Mouse (Mus musculus): ENCODE measurements at regions not wholly inside any gene's neighbourhood (a gene's known extent, or its start where the extent isn't known, plus 50 kb on each side); places are given as distances from the start of the nearest gene placed in this dataset.

- Histone ChIP-seq H3K4me3 (replicated peaks) (no peak overlapping the region), H3K27ac (no peak overlapping the region), H3K36me3 (no peaks in the 10 kb centered on the region), H3K9me3 (no peaks in the 10 kb centered on the region), H3K4me1 (no peaks in the 10 kb centered on the region), H3K27me3 (replicated peaks) (no peaks in the 10 kb centered on the region), H3K9ac (no peak overlapping the region), H3K4me2 (no peak overlapping the region)
- 64% methylated on average over 10 of the region's 10 CpGs for WGBS
- ATAC-seq (ENCODE audit: insufficient read depth, low FRiP score, low read depth) = peak; percentile 78
These were observed 1122.3 kb upstream of the Cited2 start for GRCm38 (mm10) chr10:16600551-16601224.

GRCm38 (mm10) chr10:16601225-16601595 is 1121.8 kb upstream of the Cited2 start:
- Histone ChIP-seq H3K4me3 (replicated peaks) (no peak overlapping the region), H3K27me3 (replicated peaks) (no peaks in the 10 kb centered on the region), H3K4me1 (no peaks in the 10 kb centered on the region), H3K27ac (no peak overlapping the region), H3K9me3 (no peaks in the 10 kb centered on the region), H3K36me3 (no peaks in the 10 kb centered on the region), H3K9ac (no peak overlapping the region), H3K4me2 (no peak overlapping the region)
- WGBS = 27% methylated on average over 1 of the region's 1 CpGs
- peak; percentile 39; the same call in 1 of the 2 replicates for ATAC-seq (ENCODE audit: insufficient read depth, low FRiP score, low read depth)

- H3K36me3 ChIP-seq = no peaks in the 10 kb centered on the region
- H3K4me3 ChIP-seq (replicated peaks) = no peak overlapping the region
- ATAC-seq (ENCODE audit: insufficient read depth, low FRiP score, low read depth) = no peak
- H3K4me1 ChIP-seq = no peaks in the 10 kb centered on the region
- H3K27me3 ChIP-seq (replicated peaks) = no peaks in the 10 kb centered on the region
- H3K27ac ChIP-seq = no peak overlapping the region
- 79% methylated on average over 3 of the region's 3 CpGs for WGBS
- no peak overlapping the region for H3K9ac ChIP-seq
- H3K9me3 ChIP-seq = no peaks in the 10 kb centered on the region
- no peak overlapping the region for H3K4me2 ChIP-seq
These were observed 1114.7 kb upstream of the Cited2 start for GRCm38 (mm10) chr10:16608339-16608738.

- Histone ChIP-seq H3K9me3 (no peaks in the 10 kb centered on the region), H3K9ac (no peak overlapping the region), H3K4me2 (no peak overlapping the region), H3K36me3 (no peaks in the 10 kb centered on the region), H3K27me3 (replicated peaks) (no peaks in the 10 kb centered on the region), H3K4me1 (no peaks in the 10 kb centered on the region), H3K27ac (no peak overlapping the region), H3K4me3 (replicated peaks) (no peak overlapping the region)
- ATAC-seq (ENCODE audit: insufficient read depth, low FRiP score, low read depth) = no peak
- 90% methylated on average over 2 of the region's 2 CpGs for WGBS
These were observed 1104.3 kb upstream of the Cited2 start for GRCm38 (mm10) chr10:16618752-16619151.

- Histone ChIP-seq H3K4me1 (no peaks in the 10 kb centered on the region), H3K9me3 (no peaks in the 10 kb centered on the region), H3K9ac (no peak overlapping the region)
These were observed 1103.4 kb upstream of the Cited2 start for GRCm38 (mm10) chr10:16619584-16619983.

GRCm38 (mm10) chr10:16620804-16621559 is 1102.0 kb upstream of the Cited2 start:
- H3K27ac ChIP-seq = no peak overlapping the region
- no peaks in the 10 kb centered on the region for H3K27me3 ChIP-seq (replicated peaks)
- no peaks in the 10 kb centered on the region for H3K4me1 ChIP-seq
- no peaks in the 10 kb centered on the region for H3K9me3 ChIP-seq
- H3K36me3 ChIP-seq = no peaks in the 10 kb centered on the region
- H3K4me3 ChIP-seq (replicated peaks) = no peak overlapping the region
- no peak overlapping the region for H3K9ac ChIP-seq
- ATAC-seq (ENCODE audit: insufficient read depth, low FRiP score, low read depth) = no peak
- no peak overlapping the region for H3K4me2 ChIP-seq
- 75% methylated on average over 6 of the region's 6 CpGs for WGBS

More at GRCm38 (mm10) chr10:16619584-16619983, 1103.4 kb upstream of the Cited2 start:
- H3K27ac ChIP-seq = no peak overlapping the region
- no peak overlapping the region for H3K4me3 ChIP-seq (replicated peaks)
- ATAC-seq (ENCODE audit: insufficient read depth, low FRiP score, low read depth) = no peak
- WGBS = 92% methylated on average over 2 of the region's 2 CpGs
- H3K36me3 ChIP-seq = no peaks in the 10 kb centered on the region
- H3K27me3 ChIP-seq (replicated peaks) = no peaks in the 10 kb centered on the region
- no peak overlapping the region for H3K4me2 ChIP-seq

GRCm38 (mm10) chr10:16622821-16623220 is 1100.2 kb upstream of the Cited2 start:
- H3K4me3 ChIP-seq (replicated peaks) = no peak overlapping the region
- ATAC-seq (ENCODE audit: insufficient read depth, low FRiP score, low read depth) = no peak
- WGBS = 76% methylated on average over 3 of the region's 3 CpGs
- H3K4me2 ChIP-seq = no peak overlapping the region
- no peaks in the 10 kb centered on the region for H3K9me3 ChIP-seq
- no peak overlapping the region for H3K27ac ChIP-seq
- H3K36me3 ChIP-seq = no peaks in the 10 kb centered on the region
- H3K9ac ChIP-seq = no peak overlapping the region
- no peaks in the 10 kb centered on the region for H3K27me3 ChIP-seq (replicated peaks)
- H3K4me1 ChIP-seq = no peaks in the 10 kb centered on the region

GRCm38 (mm10) chr10:16633236-16633635 is 1089.8 kb upstream of the Cited2 start:
- Histone ChIP-seq H3K27ac (no peak overlapping the region), H3K9ac (no peak overlapping the region), H3K9me3 (no peaks in the 10 kb centered on the region), H3K4me3 (replicated peaks) (no peak overlapping the region), H3K36me3 (no peaks in the 10 kb centered on the region), H3K4me2 (no peak overlapping the region), H3K4me1 (no peaks in the 10 kb centered on the region), H3K27me3 (replicated peaks) (no peaks in the 10 kb centered on the region)
- no peak for ATAC-seq (ENCODE audit: insufficient read depth, low FRiP score, low read depth)
- 83% methylated on average over 2 of the region's 2 CpGs for WGBS

GRCm38 (mm10) chr10:16635463-16635862 is 1087.6 kb upstream of the Cited2 start:
- Histone ChIP-seq H3K4me2 (no peak overlapping the region), H3K9ac (no peak overlapping the region), H3K4me3 (replicated peaks) (no peak overlapping the region), H3K4me1 (no peaks in the 10 kb centered on the region), H3K9me3 (no peaks in the 10 kb centered on the region), H3K27ac (no peak overlapping the region), H3K27me3 (replicated peaks) (no peaks in the 10 kb centered on the region), H3K36me3 (no peaks in the 10 kb centered on the region)
- no peak for ATAC-seq (ENCODE audit: insufficient read depth, low FRiP score, low read depth)
- WGBS = 90% methylated on average over 2 of the region's 2 CpGs

GRCm38 (mm10) chr10:16637006-16637405 is 1086.0 kb upstream of the Cited2 start:
- ATAC-seq (ENCODE audit: insufficient read depth, low FRiP score, low read depth) = no peak
- no peaks in the 10 kb centered on the region for H3K4me1 ChIP-seq
- no peaks in the 10 kb centered on the region for H3K9me3 ChIP-seq
- H3K4me3 ChIP-seq (replicated peaks) = no peak overlapping the region
- H3K4me2 ChIP-seq = no peak overlapping the region
- no peak overlapping the region for H3K27ac ChIP-seq
- H3K9ac ChIP-seq = no peak overlapping the region
- no peaks in the 10 kb centered on the region for H3K27me3 ChIP-seq (replicated peaks)
- no peaks in the 10 kb centered on the region for H3K36me3 ChIP-seq

GRCm38 (mm10) chr10:16638111-16638510 is 1084.9 kb upstream of the Cited2 start:
- no peaks in the 10 kb centered on the region for H3K9me3 ChIP-seq
- ATAC-seq (ENCODE audit: insufficient read depth, low FRiP score, low read depth) = no peak
- no peaks in the 10 kb centered on the region for H3K36me3 ChIP-seq
- H3K4me3 ChIP-seq (replicated peaks) = no peak overlapping the region
- no peak overlapping the region for H3K9ac ChIP-seq
- no peak overlapping the region for H3K4me2 ChIP-seq
- H3K27ac ChIP-seq = no peak overlapping the region
- no peaks in the 10 kb centered on the region for H3K4me1 ChIP-seq
- no peaks in the 10 kb centered on the region for H3K27me3 ChIP-seq (replicated peaks)
- 20% methylated on average over 2 of the region's 2 CpGs for WGBS

GRCm38 (mm10) chr10:16640136-16640535 is 1082.9 kb upstream of the Cited2 start:
- no peak overlapping the region for H3K4me2 ChIP-seq
- ATAC-seq (ENCODE audit: insufficient read depth, low FRiP score, low read depth) = no peak
- H3K4me3 ChIP-seq (replicated peaks) = no peak overlapping the region
- H3K9ac ChIP-seq = no peak overlapping the region
- no peaks in the 10 kb centered on the region for H3K36me3 ChIP-seq
- no peaks in the 10 kb centered on the region for H3K27me3 ChIP-seq (replicated peaks)
- no peaks in the 10 kb centered on the region for H3K4me1 ChIP-seq
- no peak overlapping the region for H3K27ac ChIP-seq
- 27% methylated on average over 4 of the region's 4 CpGs for WGBS
- H3K9me3 ChIP-seq = no peaks in the 10 kb centered on the region

Measured in stomach, embryonic 15.5 days (tissue).